Mouse (Mus musculus): ENCODE results near the gene Nme2.

DNA sequence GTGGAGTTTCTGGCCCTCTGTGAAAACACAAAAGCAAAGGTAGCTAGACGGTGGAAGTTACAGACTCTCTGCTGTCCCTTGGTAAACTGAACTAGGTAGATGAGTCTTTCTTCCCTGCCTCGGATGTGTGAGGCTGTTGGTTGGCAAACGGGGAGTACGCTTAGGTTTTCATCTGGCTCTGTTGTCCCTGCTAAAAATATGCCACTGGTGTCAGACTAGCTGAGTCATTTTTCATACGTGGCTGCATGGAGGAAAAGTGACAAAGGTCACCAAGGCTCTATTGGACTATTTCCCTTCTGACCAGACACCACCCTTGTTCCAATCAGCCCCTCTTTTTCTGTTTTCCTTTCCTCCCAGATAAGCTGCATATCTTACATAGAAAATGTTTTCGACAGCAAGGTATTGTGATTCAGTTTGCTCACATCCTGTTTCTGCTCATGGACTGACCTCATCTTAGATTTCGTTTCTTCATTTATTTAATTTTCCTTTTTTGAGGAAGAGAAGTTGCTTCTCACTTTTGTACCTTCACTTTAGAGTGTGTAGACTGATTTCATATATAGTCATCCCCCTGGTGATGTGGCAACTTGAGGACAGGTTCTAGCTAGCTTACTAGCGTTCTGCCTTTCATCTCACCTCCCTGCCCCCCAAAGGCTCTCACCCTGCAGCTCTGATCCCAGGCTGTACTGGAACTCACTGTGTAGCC is 31.7 kb upstream of the Nme2 start:
- TF ChIP-seq GATA1 (IDR thresholded peaks at IDR 0.05; ENCODE audit: low read length) (no peak), TAL1 (IDR thresholded peaks at IDR 0.05; ENCODE audit: low read length) (no peak)

All from erythroblast, embryonic 14.5 days (primary cell).